Mouse (Mus musculus): ENCODE measurements at regions not wholly inside any gene's neighbourhood (a gene's known extent, or its start where the extent isn't known, plus 50 kb on each side); places are given as distances from the start of the nearest gene placed in this dataset.

DNA sequence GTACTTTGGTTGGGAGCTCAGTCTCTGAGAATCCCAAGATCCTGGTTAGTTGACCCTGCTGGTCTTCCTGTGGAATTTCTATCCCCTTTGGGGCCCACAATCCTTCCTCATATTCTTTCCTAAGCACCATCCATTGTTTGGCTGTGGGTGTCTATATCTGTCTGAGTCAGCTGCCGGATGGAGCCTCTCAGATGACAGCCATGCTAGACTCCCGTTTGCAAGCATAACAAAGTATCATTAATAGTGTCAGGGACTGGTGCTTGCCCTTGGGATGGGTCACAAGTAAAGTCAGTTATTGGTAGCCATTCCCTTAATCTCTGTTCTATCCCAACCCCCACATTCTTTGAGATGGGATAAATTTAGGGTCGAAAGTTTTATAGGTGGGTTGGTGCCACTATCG lies 382.1 kb upstream of the Pou3f3 start:
- no peak for DNase-seq

- DNase-seq = no peak
Measured at GRCm38 (mm10) chr1:42351884-42352283, 343.7 kb upstream of the Pou3f3 start.

- no peak for DNase-seq
Measured at GRCm38 (mm10) chr1:42352389-42352788, 343.2 kb upstream of the Pou3f3 start.

GRCm38 (mm10) chr1:42353096-42353495 lies 342.5 kb upstream of the Pou3f3 start:
- no peak for DNase-seq

DNA sequence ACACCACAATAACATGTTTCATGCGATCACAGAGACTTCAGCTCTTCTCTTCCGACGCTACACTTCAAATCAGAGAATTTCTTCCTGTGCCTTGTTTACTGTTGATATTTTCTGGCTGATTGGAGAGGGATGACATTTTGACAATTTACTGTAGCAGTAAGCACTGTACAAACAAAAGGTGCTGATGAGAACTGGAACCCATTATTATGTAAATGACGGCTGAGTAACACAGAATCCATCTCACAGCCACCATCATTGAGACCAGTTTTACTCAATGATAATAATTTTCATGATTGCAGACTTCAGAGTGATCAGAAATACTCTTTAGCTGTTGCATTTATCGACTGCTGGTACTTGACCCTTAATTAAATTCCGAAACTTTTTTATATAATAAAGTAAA lies 341.5 kb upstream of the Pou3f3 start:
- no peak for DNase-seq

DNA sequence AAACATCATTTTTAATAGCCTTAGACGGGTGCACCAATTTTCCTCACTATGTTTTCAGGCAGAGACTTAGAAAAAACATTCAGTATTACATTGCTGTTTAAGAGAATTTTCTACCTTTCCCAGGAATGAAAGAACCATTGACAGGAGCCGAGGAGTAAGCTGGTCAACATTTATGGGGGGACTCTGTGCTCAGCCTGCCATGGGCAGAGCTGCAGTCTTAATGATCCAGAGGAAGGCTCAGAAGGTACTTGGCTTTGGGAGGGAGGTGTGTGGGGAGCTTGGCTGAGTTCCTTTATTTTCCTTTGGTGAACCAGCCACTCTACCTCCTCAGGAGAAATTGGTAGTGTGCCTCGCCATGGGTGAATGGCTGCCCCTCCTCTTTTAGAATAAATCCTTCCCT lies 333.1 kb upstream of the Pou3f3 start:
- DNase-seq = no peak

GRCm38 (mm10) chr1:42365648-42366324 lies 329.8 kb upstream of the Pou3f3 start:
- no peak for DNase-seq

- no peak for DNase-seq
Measured at GRCm38 (mm10) chr1:42387919-42388684, 307.5 kb upstream of the Pou3f3 start.

DNA sequence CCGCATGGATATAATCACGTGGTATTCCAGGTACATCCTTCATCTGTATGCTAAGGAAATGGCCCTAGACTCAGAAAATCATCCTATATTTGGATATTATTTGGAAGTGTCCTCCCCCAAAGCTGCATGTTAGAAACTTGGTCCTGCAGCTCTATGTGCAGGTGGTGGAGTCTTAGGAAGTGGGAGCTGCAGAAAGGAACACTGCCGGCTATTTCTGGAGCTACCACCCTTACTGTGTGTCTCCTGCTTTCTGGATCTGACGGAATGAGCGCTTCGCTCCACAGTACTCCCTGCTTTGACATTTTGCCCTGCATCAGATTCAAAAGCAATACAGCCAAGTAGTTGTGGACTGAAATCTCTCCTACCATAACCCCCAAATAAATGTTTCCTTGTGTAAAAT lies 306.8 kb upstream of the Pou3f3 start:
- DNase-seq = peak; percentile 6

- DNase-seq = peak; percentile 20
Measured at GRCm38 (mm10) chr1:42395651-42396260, 299.8 kb upstream of the Pou3f3 start.

DNA sequence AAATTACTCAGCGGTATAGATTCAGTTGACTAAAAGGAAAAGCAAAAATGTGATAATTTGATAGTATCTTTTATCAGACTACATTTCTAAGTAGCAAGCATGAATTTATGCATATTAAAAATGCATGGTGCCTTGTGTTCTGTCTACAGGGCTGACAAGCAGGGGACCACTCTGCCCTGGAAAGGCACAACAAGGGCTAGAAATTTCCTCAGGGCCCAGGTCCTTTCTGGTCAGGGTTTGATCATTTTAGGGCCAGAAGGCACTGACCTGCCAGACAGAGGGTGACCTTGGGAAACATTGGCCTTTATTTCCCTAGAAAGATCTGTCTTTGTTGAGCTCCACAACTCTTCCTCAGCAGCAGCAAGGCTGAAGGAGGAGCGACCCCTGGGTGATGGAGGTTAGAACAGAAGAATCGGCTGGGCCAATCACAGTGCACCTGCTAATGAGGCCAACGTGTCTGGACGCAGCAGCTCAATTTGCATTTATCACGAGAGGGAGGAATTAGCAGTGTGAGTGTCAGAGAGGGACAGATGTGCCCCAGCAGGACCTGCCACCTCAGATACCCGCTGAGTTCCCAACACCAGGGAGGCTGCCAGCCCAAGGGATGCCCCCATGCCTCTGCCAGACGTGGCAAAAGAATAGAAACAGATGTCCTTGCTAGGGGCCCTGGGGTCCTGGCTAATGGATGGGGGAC lies 297.0 kb upstream of the Pou3f3 start:
- DNase-seq = no peak

DNA sequence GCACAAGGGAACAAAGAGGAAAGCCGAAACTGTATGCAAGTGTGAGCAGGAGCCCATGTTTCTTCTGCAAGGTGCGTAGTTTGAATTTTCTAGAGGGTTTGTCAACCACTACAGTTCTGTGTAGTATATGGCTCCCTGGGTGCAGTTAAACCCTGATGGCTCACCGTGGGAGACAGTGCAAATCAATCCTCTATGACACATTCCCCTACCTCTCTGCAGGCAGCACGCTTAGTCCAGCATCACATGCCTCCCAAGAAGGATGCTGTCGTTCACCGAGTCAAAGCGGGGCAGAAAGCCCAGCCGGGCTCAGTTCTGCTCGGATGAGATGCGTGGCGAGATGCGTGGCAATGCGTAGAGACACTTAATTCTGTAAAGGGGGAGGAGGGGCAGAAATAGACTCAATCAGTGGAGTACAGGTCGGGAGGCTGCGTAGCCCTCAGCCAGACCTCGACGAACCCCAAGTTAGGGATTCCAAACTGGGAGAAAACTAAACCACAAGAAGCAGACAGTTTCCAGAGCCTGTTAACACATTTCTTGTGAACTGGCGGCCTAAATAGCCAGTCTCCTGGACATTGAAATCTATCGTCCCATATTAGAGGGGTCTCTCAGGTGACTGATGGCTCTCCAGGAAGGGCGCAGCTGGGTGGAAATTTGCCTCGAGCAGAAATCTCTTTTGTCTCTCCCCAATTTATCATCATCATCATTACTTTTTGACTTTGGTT lies 279.6 kb upstream of the Pou3f3 start:
- no peak for DNase-seq

DNA sequence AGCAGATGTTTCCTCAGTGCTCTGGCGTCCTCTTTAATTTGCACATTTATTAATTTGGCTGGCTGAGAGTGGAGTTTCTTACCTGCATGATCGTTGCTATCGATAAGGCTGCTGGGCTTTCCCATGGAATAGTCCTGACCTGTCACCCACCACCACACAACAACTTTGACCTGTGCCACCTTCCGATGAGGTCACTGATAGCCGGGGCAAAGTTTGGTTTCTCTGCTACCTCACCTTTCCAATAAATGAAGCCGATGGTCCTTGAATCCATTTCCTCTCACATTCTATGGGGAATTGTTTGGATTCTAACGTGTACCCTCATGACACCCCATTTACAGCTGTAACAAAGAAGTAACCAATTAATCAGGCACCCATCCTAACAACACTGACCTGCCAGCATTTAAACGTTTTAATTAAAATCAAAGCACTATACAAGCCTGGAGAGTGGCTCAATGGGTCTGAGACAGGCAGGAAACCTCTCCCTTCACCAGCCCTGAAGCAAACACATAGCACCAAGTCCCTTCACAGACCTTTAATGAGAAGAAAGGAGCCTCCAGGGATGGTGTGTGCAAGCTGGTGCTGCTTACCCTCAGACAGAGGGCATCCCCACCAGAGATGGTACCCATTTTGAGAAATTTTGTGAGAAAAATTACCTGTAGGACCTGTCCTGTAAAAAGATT lies 278.9 kb upstream of the Pou3f3 start:
- DNase-seq = no peak

GRCm38 (mm10) chr1:42417815-42418214 lies 277.8 kb upstream of the Pou3f3 start:
- DNase-seq = no peak

DNA sequence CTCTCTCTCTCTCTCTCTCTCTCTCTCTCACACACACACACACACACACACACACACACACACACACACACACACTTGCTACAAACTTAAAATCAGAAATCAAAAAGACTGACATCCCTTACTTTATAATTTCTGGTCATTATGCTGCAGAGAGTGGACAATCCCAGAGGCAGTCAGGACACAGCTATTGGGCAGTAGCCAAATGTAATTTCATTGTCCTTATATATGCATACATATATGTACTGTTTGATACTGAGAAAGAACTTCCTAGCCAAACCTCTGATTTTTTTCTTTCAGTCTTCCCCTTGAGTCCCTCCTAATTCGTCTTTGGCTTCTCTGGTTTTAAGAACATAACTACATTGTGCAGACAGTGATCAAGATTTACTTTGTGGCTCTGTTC lies 277.3 kb upstream of the Pou3f3 start:
- DNase-seq = no peak

- no peak for DNase-seq
Measured at GRCm38 (mm10) chr1:42436366-42436998, 259.1 kb upstream of the Pou3f3 start.

DNA sequence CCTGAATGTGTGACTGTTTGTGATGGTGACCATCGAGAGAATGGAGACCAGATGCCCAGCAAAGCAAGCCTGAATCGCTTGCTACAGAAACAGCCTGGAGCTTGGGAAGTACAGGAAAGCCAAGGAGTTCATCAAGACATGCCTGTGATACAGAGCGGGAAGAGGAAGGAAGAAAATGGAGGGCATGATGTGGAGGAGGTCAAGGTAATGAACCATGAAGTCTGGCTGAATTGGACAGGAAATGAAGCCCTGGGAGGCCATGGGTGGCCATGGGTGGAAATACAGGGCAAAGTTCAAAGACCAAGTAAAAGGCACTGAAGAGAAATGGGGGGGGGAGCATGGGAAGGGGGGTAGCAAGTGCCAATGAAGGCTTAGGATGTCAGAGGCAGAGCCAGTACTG lies 227.2 kb upstream of the Pou3f3 start:
- DNase-seq = no peak

GRCm38 (mm10) chr1:42471846-42472494 lies 223.6 kb upstream of the Pou3f3 start:
- DNase-seq = no peak

- no peak for DNase-seq
Measured at GRCm38 (mm10) chr1:42472495-42473230, 222.9 kb upstream of the Pou3f3 start.

- no peak for DNase-seq
Measured at GRCm38 (mm10) chr1:42474197-42474596, 221.4 kb upstream of the Pou3f3 start.
